Mouse (Mus musculus): ENCODE results near the gene Tpm3-rs7. TPM values are rescaled to one million over a fixed set of nuclear protein-coding genes. Genes with fewer than 3 reads are reported as not detected.
"Not testable (repeated sequence)": the region's sequence is repeated elsewhere in the genome, so short reads cannot be mapped to it uniquely, and the experiment has no call there.

The Tpm3-rs7 gene
- 6.7 and 8.0 TPM in 2 replicates for polyA plus RNA-seq (2014; fragmentation: Nextera tagmentation; extraction: Ambion mirVana)

GRCm38 (mm10) chr14:113314499-113314898 is at the start of gene Tpm3-rs7:
Tpm3-rs7 (plus strand) TSS chr14:113314608.
- H3K4me2 ChIP-seq (ENCODE audit: low read length); H3K9ac ChIP-seq (ENCODE audit: low read length); H3K36me3 ChIP-seq (ENCODE audit: control insufficient read depth, insufficient read depth, low read length); H3K27ac ChIP-seq (ENCODE audit: low read depth); ATAC-seq (replicated peaks; ENCODE audit: low FRiP score, low TSS enrichment, low read depth); DNase-seq (ENCODE audit: low spot score); H3K4me3 ChIP-seq (ENCODE audit: low read depth, low read length); H3K9me3 ChIP-seq (ENCODE audit: control insufficient read depth, low read length); H3K27me3 ChIP-seq (replicated peaks; ENCODE audit: control insufficient read depth, insufficient read depth, low read length); H3K4me1 ChIP-seq (replicated peaks; ENCODE audit: control insufficient read depth, insufficient read depth, low read length): not testable (repeated sequence)
- 95% methylated on average over 16 of the region's 16 CpGs for WGBS

- Histone ChIP-seq H3K9me3 (ENCODE audit: control insufficient read depth, low read length) (no peaks in the 10 kb centered on the region), H3K36me3 (ENCODE audit: control insufficient read depth, insufficient read depth, low read length) (no peaks in the 10 kb centered on the region), H3K4me1 (replicated peaks; ENCODE audit: control insufficient read depth, insufficient read depth, low read length) (no peaks in the 10 kb centered on the region), H3K4me3 (ENCODE audit: low read depth, low read length) (no peak overlapping the region), H3K27me3 (replicated peaks; ENCODE audit: control insufficient read depth, insufficient read depth, low read length) (no peaks in the 10 kb centered on the region), H3K27ac (ENCODE audit: low read depth) (no peak overlapping the region), H3K9ac (ENCODE audit: low read length) (no peak overlapping the region), H3K4me2 (ENCODE audit: low read length) (no peak overlapping the region)
- no peak for DNase-seq (ENCODE audit: low spot score)
- no peak for ATAC-seq (replicated peaks; ENCODE audit: low FRiP score, low TSS enrichment, low read depth)
- 86% methylated on average over 1 of the region's 1 CpGs for WGBS
Observed at GRCm38 (mm10) chr14:113317023-113317422, 2.6 kb downstream of the Tpm3-rs7 start.

GRCm38 (mm10) chr14:113363361-113363760 is 49.0 kb downstream of the Tpm3-rs7 start:
- Histone ChIP-seq H3K9ac (ENCODE audit: low read length) (no peak overlapping the region), H3K4me3 (ENCODE audit: low read depth, low read length) (no peak overlapping the region), H3K36me3 (ENCODE audit: control insufficient read depth, insufficient read depth, low read length) (no peaks in the 10 kb centered on the region), H3K9me3 (ENCODE audit: control insufficient read depth, low read length) (peaks cover 5% of the 10 kb centered on the region; the same call in 1 of the 2 replicates), H3K4me1 (replicated peaks; ENCODE audit: control insufficient read depth, insufficient read depth, low read length) (no peaks in the 10 kb centered on the region), H3K27ac (ENCODE audit: low read depth) (no peak overlapping the region), H3K4me2 (ENCODE audit: low read length) (no peak overlapping the region), H3K27me3 (replicated peaks; ENCODE audit: control insufficient read depth, insufficient read depth, low read length) (no peaks in the 10 kb centered on the region)
- ATAC-seq (replicated peaks; ENCODE audit: low FRiP score, low TSS enrichment, low read depth), result no peak
- WGBS, result 50% methylated on average over 1 of the region's 1 CpGs
- no peak for DNase-seq (ENCODE audit: low spot score)
